Mouse (Mus musculus): Measurements from ENCODE around the gene Osm.

The Osm gene

GRCm38 (mm10) chr11:4239691-4240090 lies 3.5 kb downstream of the Osm start:
- ATAC-seq (ENCODE audit: low TSS enrichment): no peak

GRCm38 (mm10) chr11:4240151-4240550 lies 3.9 kb downstream of the Osm start:
- ATAC-seq (ENCODE audit: low TSS enrichment): no peak

DNA sequence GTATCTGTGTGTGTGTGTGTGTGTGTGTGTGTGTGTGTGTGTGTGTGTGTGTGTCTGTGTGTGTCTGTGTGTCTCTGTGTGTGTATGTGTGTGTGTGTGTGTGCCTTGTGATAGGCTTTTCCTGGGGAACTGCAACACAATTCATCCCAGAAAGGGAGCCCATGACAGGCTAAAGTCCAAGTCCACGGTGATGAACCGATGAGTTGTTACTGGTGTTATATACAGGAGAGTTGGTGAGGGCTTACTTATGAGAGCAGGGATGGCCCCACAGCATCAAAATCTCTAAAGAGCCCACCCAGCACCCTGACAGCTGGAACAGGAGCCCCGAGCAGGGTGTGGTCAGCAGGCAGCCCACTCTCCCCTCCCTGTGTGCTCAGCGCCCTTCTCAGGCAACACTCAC lies 5.0 kb downstream of the Osm start:
- ATAC-seq (ENCODE audit: low TSS enrichment): no peak

- no peak for ATAC-seq (ENCODE audit: low TSS enrichment)
Measured at GRCm38 (mm10) chr11:4246126-4246525, 9.9 kb downstream of the Osm start.

- no peak for ATAC-seq (ENCODE audit: low TSS enrichment)
Measured at GRCm38 (mm10) chr11:4246623-4247022, 10.4 kb downstream of the Osm start.

GRCm38 (mm10) chr11:4247201-4247959 lies 11.2 kb downstream of the Osm start:
- no peak for ATAC-seq (ENCODE audit: low TSS enrichment)

DNA sequence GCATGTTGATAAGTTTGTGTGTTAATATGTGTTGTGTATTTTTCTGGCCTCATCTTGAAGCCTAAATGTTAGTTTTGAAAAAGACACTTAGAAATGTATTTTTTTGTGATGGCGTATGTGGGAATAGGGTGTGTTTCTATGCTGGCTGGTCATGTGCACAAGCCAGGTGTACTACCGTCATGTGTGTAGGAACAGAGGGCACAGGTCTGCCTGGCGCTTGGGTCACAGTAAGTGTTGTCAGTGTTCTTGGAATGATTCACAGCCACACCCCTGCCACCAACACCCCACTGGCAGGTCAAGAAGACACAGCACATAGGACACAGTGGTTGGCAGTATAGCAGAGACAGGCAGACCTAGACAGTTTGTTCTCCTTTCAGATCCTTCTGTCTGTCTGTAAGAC lies 12.9 kb downstream of the Osm start:
- no peak for ATAC-seq (ENCODE audit: low TSS enrichment)

DNA sequence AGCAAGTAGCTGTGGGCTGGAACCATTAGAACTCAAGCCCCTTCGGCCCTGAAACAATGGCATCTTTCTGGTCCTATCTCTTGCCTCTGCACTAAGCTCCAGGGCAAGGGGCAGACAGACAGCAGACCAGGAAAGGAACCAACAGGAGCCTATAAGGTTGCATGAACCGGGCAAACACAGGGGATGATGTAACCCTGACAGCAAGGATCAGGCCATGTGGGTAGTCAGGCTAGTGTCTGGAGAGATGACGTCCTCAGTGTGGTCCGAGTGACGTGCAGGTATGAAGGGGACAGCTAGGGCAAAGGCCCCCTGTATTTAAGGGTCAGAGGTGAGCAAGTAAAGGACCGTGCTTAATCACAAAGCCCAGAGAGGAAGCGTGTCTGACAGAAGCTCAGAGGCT lies 14.1 kb downstream of the Osm start:
- ATAC-seq (ENCODE audit: low TSS enrichment): no peak

- no peak for ATAC-seq (ENCODE audit: low TSS enrichment)
Measured at GRCm38 (mm10) chr11:4251376-4251775, 15.2 kb downstream of the Osm start.

DNA sequence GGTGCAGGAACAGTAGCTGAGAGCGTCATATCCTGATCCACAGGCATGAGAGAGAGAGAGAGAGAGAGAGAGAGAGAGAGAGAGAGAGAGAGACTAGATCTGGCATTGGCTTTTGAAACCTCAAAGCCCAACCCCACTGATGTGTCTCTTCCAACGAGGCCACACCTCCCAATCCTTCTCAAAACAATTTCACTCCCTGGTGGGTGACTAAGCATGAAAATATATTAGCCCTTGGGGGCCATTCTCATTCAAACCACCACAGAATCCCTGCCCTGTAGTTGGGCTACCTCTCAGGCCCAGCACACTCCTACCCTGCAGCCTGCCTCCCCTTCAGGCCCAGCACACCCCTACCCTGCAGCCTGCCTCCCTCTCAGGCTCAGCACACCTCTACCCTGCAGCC lies 16.7 kb downstream of the Osm start:
- ATAC-seq (ENCODE audit: low TSS enrichment): no peak

- no peak for ATAC-seq (ENCODE audit: low TSS enrichment)
Measured at GRCm38 (mm10) chr11:4256846-4257607, 20.8 kb downstream of the Osm start, which contains the start of gene Lif. TSS of gene Lif (plus strand) at chr11:4257557.

GRCm38 (mm10) chr11:4257756-4258155 lies 21.5 kb downstream of the Osm start:
- no peak for ATAC-seq (ENCODE audit: low TSS enrichment)

GRCm38 (mm10) chr11:4258657-4259082 lies 22.4 kb downstream of the Osm start:
- ATAC-seq (ENCODE audit: low TSS enrichment): peak; percentile 69; the same call in 1 of the 2 replicates

- no peak for ATAC-seq (ENCODE audit: low TSS enrichment)
Measured at GRCm38 (mm10) chr11:4260463-4261187, 24.4 kb downstream of the Osm start.

DNA sequence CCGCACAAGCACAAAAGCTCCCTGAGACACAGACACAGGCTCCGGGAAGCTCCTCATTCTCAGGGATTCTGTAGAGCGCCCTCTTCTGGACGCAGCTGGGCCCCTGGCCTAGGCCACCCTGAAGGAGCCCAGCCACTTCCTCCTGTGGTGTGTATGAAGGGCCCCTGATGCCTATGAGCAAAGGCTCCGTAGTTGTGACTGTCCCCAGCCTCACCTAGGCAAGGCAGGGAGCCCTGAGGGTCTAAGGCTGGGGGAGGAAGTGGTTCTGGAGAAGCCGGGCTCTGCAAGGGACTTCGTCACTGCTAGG lies 24.9 kb downstream of the Osm start:
- no peak; the same call in 1 of the 2 replicates for ATAC-seq (ENCODE audit: low TSS enrichment)

GRCm38 (mm10) chr11:4261969-4262368 lies 25.7 kb downstream of the Osm start:
- no peak for ATAC-seq (ENCODE audit: low TSS enrichment)

DNA sequence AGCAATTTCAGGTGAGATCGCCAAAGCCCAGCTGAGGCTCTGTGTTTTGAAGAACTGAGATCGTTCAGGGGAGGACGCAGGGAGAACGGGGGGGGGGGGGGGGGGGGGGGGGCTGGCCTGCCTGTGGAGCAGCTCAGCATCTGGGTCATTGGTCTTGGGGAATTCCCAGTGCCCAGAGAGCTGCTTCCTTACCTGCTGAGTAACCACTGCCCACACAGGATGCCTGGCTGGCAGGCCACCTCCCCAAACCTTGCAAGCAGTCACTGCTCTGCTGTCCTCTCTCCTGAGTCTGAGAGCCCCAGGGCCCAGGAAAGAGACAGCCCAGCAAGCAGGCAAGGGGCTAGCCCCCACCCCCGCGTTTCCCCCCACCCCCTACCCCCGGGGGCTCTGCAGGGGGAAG lies 26.6 kb downstream of the Osm start:
- no peak for ATAC-seq (ENCODE audit: low TSS enrichment)

DNA sequence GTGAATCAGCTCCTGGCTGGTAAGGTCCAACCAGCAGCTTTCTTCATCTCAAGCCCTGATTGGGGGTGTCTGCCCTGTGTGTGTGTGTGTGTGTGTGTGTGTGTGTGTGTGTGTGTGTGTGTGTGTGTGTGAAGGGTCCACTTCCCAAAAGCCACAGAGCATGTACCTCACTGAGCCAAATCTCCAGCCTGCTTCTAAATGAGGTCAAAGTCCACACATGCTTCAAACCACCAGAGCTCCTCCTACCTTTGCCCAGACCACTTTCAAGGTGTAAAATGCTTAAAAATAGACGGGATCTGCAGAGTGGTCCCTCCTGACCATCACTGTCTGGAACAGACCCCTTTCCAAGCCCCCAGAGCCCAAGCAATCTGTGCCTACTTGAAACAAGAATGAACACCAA lies 27.1 kb downstream of the Osm start:
- ATAC-seq (ENCODE audit: low TSS enrichment): no peak

DNA sequence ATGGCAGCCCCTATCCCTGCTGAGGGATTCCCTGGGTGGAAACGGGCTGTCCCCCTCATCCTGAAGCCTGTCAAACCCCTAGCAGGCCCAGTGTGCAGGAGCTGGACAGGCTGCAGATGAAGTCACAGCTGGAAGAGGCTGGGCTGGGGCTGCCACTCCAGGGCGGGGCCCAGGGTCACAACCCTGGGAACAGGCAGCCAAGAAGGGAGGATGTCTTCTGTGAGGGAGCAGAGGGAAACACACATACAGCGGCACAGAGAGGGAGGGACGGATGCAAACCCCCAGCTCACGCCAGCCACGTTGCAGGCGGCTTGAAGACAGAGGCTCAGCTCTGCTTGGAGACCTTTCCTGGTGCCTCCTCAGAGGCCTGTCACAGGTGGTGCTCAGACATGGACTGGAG lies 27.8 kb downstream of the Osm start:
- no peak for ATAC-seq (ENCODE audit: low TSS enrichment)

GRCm38 (mm10) chr11:4266271-4267201 lies 30.3 kb downstream of the Osm start:
- peak; percentile 67; the same call in 1 of the 2 replicates for ATAC-seq (ENCODE audit: low TSS enrichment)

DNA sequence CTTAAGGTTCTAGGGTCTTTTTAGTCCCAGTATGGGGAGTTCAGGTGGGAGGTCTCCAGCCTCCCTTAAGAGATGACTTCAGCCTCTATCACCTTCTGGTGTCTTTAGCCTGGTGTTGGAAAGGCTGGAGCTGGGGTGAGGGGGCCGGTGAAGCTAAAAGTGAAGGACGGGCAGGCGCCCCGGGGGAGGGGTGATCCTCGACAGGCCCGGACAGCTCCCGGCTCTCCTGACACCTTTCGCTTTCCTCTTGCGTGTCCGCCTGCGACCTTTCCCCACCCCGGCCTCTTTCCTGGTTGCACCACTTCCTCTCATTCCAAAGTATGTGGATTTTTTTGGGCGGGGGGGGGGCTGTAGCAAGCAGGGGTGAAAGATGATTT lies 31.0 kb downstream of the Osm start:
- no peak for ATAC-seq (ENCODE audit: low TSS enrichment)

GRCm38 (mm10) chr11:4268500-4268899 lies 32.3 kb downstream of the Osm start:
- no peak for ATAC-seq (ENCODE audit: low TSS enrichment)
